Mouse (Mus musculus) testis, adult 2 months (tissue): ENCODE data around the gene Olfr229. TPM values are rescaled to one million over a fixed set of nuclear protein-coding genes. Genes with fewer than 3 reads are reported as not detected.
"Not testable (repeated sequence)": the region's sequence is repeated elsewhere in the genome, so short reads cannot be mapped to it uniquely, and the experiment has no call there.

Experiments
- H3K27ac ChIP-seq: fragments of 200-500 bp; 2 replicates; pipeline ENCODE4 v1.5.1; 2012; ENCODE audit warnings: low read depth, low read length; ENCODE audit not compliant: control insufficient read depth, insufficient read depth
- H3K27me3 ChIP-seq: fragments of 200-500 bp; 2 replicates; pipeline ENCODE4 v1.6.1; 2012; ENCODE audit warnings: mild to moderate bottlenecking, low read length, moderate library complexity; ENCODE audit not compliant: control insufficient read depth, insufficient read depth
- H3K36me3 ChIP-seq: fragments of 200-500 bp; 2 replicates; pipeline ENCODE4 v1.6.1; 2012; ENCODE audit warnings: mild to moderate bottlenecking, low read length; ENCODE audit not compliant: control insufficient read depth, insufficient read depth
- H3K4me1 ChIP-seq: fragments of 200-500 bp; 2 replicates; pipeline ENCODE4 v1.6.1; 2012; ENCODE audit warnings: low read length; ENCODE audit not compliant: control insufficient read depth, insufficient read depth
- H3K4me3 ChIP-seq: fragments of 200-500 bp; 2 replicates; pipeline ENCODE4 v1.5.1; 2012; ENCODE audit warnings: low read depth, mild to moderate bottlenecking, low read length, moderate library complexity, mixed read lengths; ENCODE audit not compliant: control insufficient read depth
- CTCF ChIP-seq: fragments of 200-500 bp; IDR thresholded peaks from 2 replicates; pipeline ENCODE4 v1.5.1; 2012; ENCODE audit warnings: low read depth, mild to moderate bottlenecking, inconsistent platforms, low read length, moderate library complexity; ENCODE audit not compliant: control insufficient read depth, insufficient read depth, insufficient replicate concordance
- POLR2A ChIP-seq: fragments of 200-500 bp; IDR thresholded peaks from 2 replicates; pipeline ENCODE4 v1.6.1; 2012; ENCODE audit warnings: low read depth, mild to moderate bottlenecking, inconsistent platforms, low read length, moderate library complexity; ENCODE audit not compliant: control insufficient read depth
- polyA plus RNA-seq: library from polyadenylated mRNA; depleted of rRNA; stranded (reverse); fragments of >200 nt; gene quantifications from 2 replicates; pipeline ENCODE4 v1.2.3, GENCODE M21; 2012; rRNA removed

Gene Olfr229
- polyA plus RNA-seq, 1 experiment: not detected

GRCm38 (mm10) chr9:39937201-39937600, 30.1 kb downstream of the Olfr229 start, which contains the start of gene Olfr974:
Gene Olfr974 (plus strand): TSS chr9:39937501.
- no peak for TF ChIP-seq POLR2A
- Histone ChIP-seq H3K27ac (no peak within 1 kb of the TSS), H3K36me3 (no peaks in the 10 kb centered on the region), H3K4me1 (no peaks in the 10 kb centered on the region), H3K4me3 (no peak within 1 kb of the TSS), H3K27me3 (no peaks in the 10 kb centered on the region)

- Histone ChIP-seq H3K36me3 (no peaks in the 10 kb centered on the region), H3K4me1 (no peaks in the 10 kb centered on the region)
Observed at GRCm38 (mm10) chr9:39951946-39952345, 44.8 kb downstream of the Olfr229 start, which contains the start of gene Olfr975. Gene Olfr975 (minus strand): TSS chr9:39952046.

GRCm38 (mm10) chr9:39961033-39961432, 53.9 kb downstream of the Olfr229 start, which contains the start of gene Olfr976:
Gene Olfr976 (minus strand): TSS chr9:39961133.
- not testable (repeated sequence) for H3K27me3 ChIP-seq, H3K27ac ChIP-seq, H3K4me3 ChIP-seq, H3K36me3 ChIP-seq, H3K4me1 ChIP-seq

More at GRCm38 (mm10) chr9:39951946-39952345, 44.8 kb downstream of the Olfr229 start, which contains the start of gene Olfr975:
- Histone ChIP-seq H3K27ac (no peak within 1 kb of the TSS), H3K27me3 (no peaks in the 10 kb centered on the region), H3K4me3 (no peak within 1 kb of the TSS)
- TF ChIP-seq POLR2A: no peak
- TF ChIP-seq CTCF: no peak

Other genes starting within 250 kb of the Olfr229 start
- not detected in 2 replicates for gene Olfr963, start 240.1 kb upstream of the Olfr229 start, polyA plus RNA-seq
- not detected in 2 replicates for gene Olfr149, start 200.2 kb upstream of the Olfr229 start, polyA plus RNA-seq
- gene Olfr965, start 196.0 kb upstream of the Olfr229 start, polyA plus RNA-seq: not detected in 2 replicates
- not detected in 2 replicates for gene Olfr150, start 176.4 kb upstream of the Olfr229 start, polyA plus RNA-seq
- not detected in 2 replicates for gene Olfr967, start 161.1 kb upstream of the Olfr229 start, polyA plus RNA-seq
- gene Olfr968, start 124.1 kb upstream of the Olfr229 start, polyA plus RNA-seq: not detected in 2 replicates
- not detected in 2 replicates for gene Olfr969, start 116.4 kb upstream of the Olfr229 start, polyA plus RNA-seq
- gene Olfr970, start 98.5 kb upstream of the Olfr229 start, polyA plus RNA-seq: not detected in 2 replicates
- gene Olfr971, start 70.5 kb upstream of the Olfr229 start, polyA plus RNA-seq: not detected in 2 replicates
- not detected in 2 replicates for gene Olfr972, start 40.9 kb upstream of the Olfr229 start, polyA plus RNA-seq
- gene Olfr974, start 30.2 kb downstream of the Olfr229 start, polyA plus RNA-seq: not detected in 2 replicates
- gene Olfr975, start 44.7 kb downstream of the Olfr229 start, polyA plus RNA-seq: 0.79 and 1.0 TPM in 2 replicates
- gene Olfr976, start 53.8 kb downstream of the Olfr229 start, polyA plus RNA-seq: 0.52 and 0.57 TPM in 2 replicates
- gene Olfr978, start 84.8 kb downstream of the Olfr229 start, polyA plus RNA-seq: not detected in 2 replicates
- gene Olfr979, start 96.1 kb downstream of the Olfr229 start, polyA plus RNA-seq: 0.83 and 0.95 TPM in 2 replicates
- 0.15 and 0.36 TPM in 2 replicates for gene Olfr980, start 102.2 kb downstream of the Olfr229 start, polyA plus RNA-seq
- 0.11 TPM in 1 of 2 replicates, not detected in the other for gene Olfr981, start 114.1 kb downstream of the Olfr229 start, polyA plus RNA-seq
- not detected in 2 replicates for gene Olfr982, start 166.5 kb downstream of the Olfr229 start, polyA plus RNA-seq
- not detected in 2 replicates for gene Olfr983, start 186.3 kb downstream of the Olfr229 start, polyA plus RNA-seq
- gene Olfr984, start 206.9 kb downstream of the Olfr229 start, polyA plus RNA-seq: not detected in 2 replicates
- not detected in 2 replicates for gene Olfr985, start 222.8 kb downstream of the Olfr229 start, polyA plus RNA-seq
- gene Tmem225, start 240.8 kb downstream of the Olfr229 start, polyA plus RNA-seq: 85.4 and 129 TPM in 2 replicates